Mouse (Mus musculus): ENCODE results near the gene Mrc1.

DNA sequence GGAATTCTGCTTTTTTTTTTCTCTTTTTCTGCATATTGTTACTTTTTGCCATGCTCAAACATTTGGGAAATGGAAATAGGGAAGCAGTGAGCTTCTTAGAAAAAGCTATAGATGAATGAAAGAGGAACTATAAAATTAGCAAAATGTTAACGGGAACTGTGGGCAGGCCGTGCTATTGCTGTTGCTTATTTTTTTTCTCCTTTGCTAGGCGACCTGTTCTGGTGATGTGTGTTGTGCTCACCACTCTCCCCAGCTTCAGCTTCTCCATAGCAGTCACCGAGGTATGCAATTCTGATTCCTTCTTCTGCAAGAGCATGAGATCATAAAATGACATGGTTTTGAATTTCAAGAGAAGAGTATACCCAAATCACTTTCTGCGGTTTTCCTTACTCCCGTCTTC lies 37.1 kb upstream of the Mrc1 start:
- TF ChIP-seq CTCF (IDR thresholded peaks at IDR 0.05 in 2 of 3, conservative IDR thresholded peaks at IDR 0.05 in 1 of 3; ENCODE audit: control insufficient read depth in 1 of 3, insufficient read depth in 1 of 3, low read depth in 2 of 3, low read length in 3 of 3, poor library complexity in 1 of 3, severe bottlenecking in 1 of 3) = no peak
- TF ChIP-seq EP300 (IDR thresholded peaks at IDR 0.05; ENCODE audit: low read depth in 1 of 2, low read length in 2 of 2) = peak in 1 of 2 experiments; percentile 16; a peak in 1 of 4 replicates
- no peak for TF ChIP-seq USF2 (IDR thresholded peaks at IDR 0.05; ENCODE audit: borderline replicate concordance in 1 of 2, insufficient read depth in 1 of 2, low read depth in 1 of 2, low read length in 2 of 2)
- no peak for TF ChIP-seq RAD21 (IDR thresholded peaks at IDR 0.05; ENCODE audit: low read depth, low read length)
- no peak for TF ChIP-seq POLR2A (IDR thresholded peaks at IDR 0.05; ENCODE audit: control insufficient read depth in 1 of 2, insufficient read depth in 1 of 2, low read depth in 1 of 2, low read length in 2 of 2, poor library complexity in 1 of 2)
- no peak for TF ChIP-seq MAX (IDR thresholded peaks at IDR 0.05; ENCODE audit: low read length)
- no peak for TF ChIP-seq SMC3 (IDR thresholded peaks at IDR 0.05; ENCODE audit: low read depth, low read length)
- no peak for TF ChIP-seq NRF1 (IDR thresholded peaks at IDR 0.05; ENCODE audit: insufficient read depth, low read depth, low read length, poor library complexity, severe bottlenecking)
- TF ChIP-seq USF1 (IDR thresholded peaks at IDR 0.05; ENCODE audit: low read depth, low read length) = no peak

All from MEL (cell line).